Mouse (Mus musculus) MEL (cell line): ENCODE results near the gene Usp29. TPM values are rescaled to one million over a fixed set of nuclear protein-coding genes. Genes with fewer than 3 reads are reported as not detected.

Experiments
- polyA plus RNA-seq, 2 experiments: library from polyadenylated mRNA; stranded (reverse) in 1 of 2; unstranded in 1 of 2; fragments of >175 nt in 1 of 2; fragments of >200 nt in 1 of 2; gene quantifications; 2 replicates each; pipeline versions ENCODE4 v1.2.1 to v1.2.4; 2012; ENCODE audit warnings: low replicate concordance in 2 of 2, low read depth in 1 of 2; ENCODE audit not compliant: insufficient read length in 2 of 2, insufficient read depth in 1 of 2, missing spikeins in 1 of 2
- total RNA-seq: library from RNA; depleted of rRNA; stranded (reverse); fragments of 300-350 nt; gene quantifications from 2 replicates; pipeline ENCODE4 v1.2.3, GENCODE M21; 2012; rRNA removed

Usp29 gene
- total and polyA plus RNA-seq, 3 experiments, result not detected

Other genes with a start within 250 kb of the Usp29 start
- gene Olfr5, start 243.6 kb upstream of the Usp29 start, total RNA-seq, result not detected in 2 replicates
- not detected for gene Olfr5, start 243.6 kb upstream of the Usp29 start, polyA plus RNA-seq
- gene Olfr1347, start 230.8 kb upstream of the Usp29 start, total RNA-seq, result not detected in 2 replicates
- gene Olfr1347, start 230.8 kb upstream of the Usp29 start, polyA plus RNA-seq, result not detected
- not detected in 2 replicates for gene Olfr1348, start 221.8 kb upstream of the Usp29 start, total RNA-seq
- not detected for gene Olfr1348, start 221.8 kb upstream of the Usp29 start, polyA plus RNA-seq
- not detected in 2 replicates for gene Olfr1349, start 207.6 kb upstream of the Usp29 start, total RNA-seq
- not detected for gene Olfr1349, start 207.6 kb upstream of the Usp29 start, polyA plus RNA-seq
- not detected in 2 replicates for gene Olfr1350, start 165.7 kb upstream of the Usp29 start, total RNA-seq
- gene Olfr1350, start 165.7 kb upstream of the Usp29 start, polyA plus RNA-seq, result not detected
- not detected in 2 replicates for gene Zim1, start 34.1 kb upstream of the Usp29 start, total RNA-seq
- gene Zim1, start 34.1 kb upstream of the Usp29 start, polyA plus RNA-seq, result not detected
- not detected in 2 replicates for gene Peg3, start 147 bp upstream of the Usp29 start, total RNA-seq
- not detected for gene Peg3, start 147 bp upstream of the Usp29 start, polyA plus RNA-seq